Mouse (Mus musculus) liver, embryonic 11.5 days (tissue): Measurements from ENCODE around the gene Slc10a6. TPM values are rescaled to one million over a fixed set of nuclear protein-coding genes. Genes with fewer than 3 reads are reported as not detected.

ENCODE experiments used
- ATAC-seq: fragments of 200-750 bp; cut with Nextera tagmentation; replicated peaks from 2 replicates; pipeline ENCODE4 v1.8.0; 2017; ENCODE audit warnings: moderate number of reproducible peaks, mild to moderate bottlenecking, moderate TSS enrichment, moderate library complexity; ENCODE audit not compliant: low FRiP score
- DNase-seq: peaks from one replicate; pipeline ENCODE4 v3.0.0-alpha.2; 2017; ENCODE audit warnings: low spot score
- H3K27ac ChIP-seq: fragments of 300-500 bp; sonication (generic); 2 replicates; pipeline ENCODE4 v1.5.1; 2014; ENCODE audit warnings: mild to moderate bottlenecking, low read depth, low read length, control low read depth
- H3K27me3 ChIP-seq: fragments of 300-500 bp; sonication (generic); replicated peaks from 2 replicates; pipeline ENCODE4 v1.6.1; 2014; ENCODE audit warnings: low read length, mixed read lengths; ENCODE audit not compliant: control insufficient read depth, insufficient read depth
- H3K36me3 ChIP-seq: fragments of 300-500 bp; sonication (generic); 2 replicates; pipeline ENCODE4 v1.6.1; 2014; ENCODE audit warnings: mild to moderate bottlenecking, low read length, moderate library complexity, mixed read lengths; ENCODE audit not compliant: control insufficient read depth, insufficient read depth
- H3K4me1 ChIP-seq: fragments of 300-500 bp; sonication (generic); replicated peaks from 2 replicates; pipeline ENCODE4 v1.6.1; 2014; ENCODE audit warnings: low read length, mixed read lengths; ENCODE audit not compliant: control insufficient read depth, insufficient read depth
- H3K4me2 ChIP-seq: fragments of 300-500 bp; sonication (generic); 2 replicates; pipeline ENCODE4 v1.6.1; 2014; ENCODE audit warnings: mild to moderate bottlenecking, control low read depth, moderate library complexity
- H3K4me3 ChIP-seq: fragments of 300-500 bp; sonication (generic); 2 replicates; pipeline ENCODE4 v1.5.1; 2014; ENCODE audit warnings: low read depth, low read length, control low read depth
- H3K9ac ChIP-seq: fragments of 300-500 bp; sonication (generic); 2 replicates; pipeline ENCODE4 v1.6.1; 2014; ENCODE audit warnings: low read depth, low read length, control low read depth
- H3K9me3 ChIP-seq: fragments of 300-500 bp; sonication (generic); 2 replicates; pipeline ENCODE4 v1.6.1; 2016; ENCODE audit warnings: low read length, inconsistent platforms, mixed read lengths; ENCODE audit not compliant: control insufficient read depth
- WGBS: fragments of 180-500 bp; shearing (Covaris S2); extraction: QIAGEN DNeasy Blood & Tissue Kit; methylation state at CpG from one replicate; pipeline ENCODE4 v1.1.7; 2014; 5-methylcytosine and 5-hydroxymethylcytosine counted together
- polyA plus RNA-seq: library from polyadenylated mRNA; unstranded; fragments of >200 nt; fragmentation: Nextera tagmentation; extraction: Ambion mirVana; gene quantifications from 2 replicates; pipeline ENCODE4 v1.2.1, GENCODE M21; 2014

Gene Slc10a6
- polyA plus RNA-seq, 1 experiment from 2014 or later, result 0.15 TPM

DNA sequence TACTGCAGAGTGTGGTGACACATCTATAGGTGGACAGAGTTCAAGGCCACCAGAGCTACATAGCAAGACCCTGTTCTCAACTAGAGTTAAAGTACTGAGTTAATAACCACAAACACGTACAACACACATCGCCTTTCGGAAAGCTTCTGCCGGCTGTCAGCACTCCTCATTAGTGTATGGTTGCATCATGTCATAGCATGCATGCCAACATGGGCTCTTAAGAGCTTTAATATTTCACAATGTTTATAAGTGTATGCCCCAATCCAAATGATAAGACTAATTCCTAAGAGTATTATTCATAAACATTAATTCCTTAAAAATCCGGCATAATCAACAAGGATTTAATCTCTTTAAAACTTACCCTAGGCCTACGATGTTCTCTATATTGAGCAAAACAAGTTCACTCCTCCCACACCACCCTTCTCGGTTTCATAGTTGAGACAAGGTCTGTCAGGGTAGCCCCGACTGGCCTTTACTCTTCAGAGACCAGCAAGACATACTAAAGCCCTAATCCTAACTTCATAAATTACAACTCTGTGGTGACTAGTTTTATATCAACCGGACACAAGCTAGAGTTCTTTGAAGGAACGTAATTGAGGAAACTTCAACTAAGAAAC is 18.2 kb downstream of the Slc10a6 start:
- H3K9ac ChIP-seq, result no peak overlapping the region
- DNase-seq, result no peak
- H3K4me3 ChIP-seq, result no peak overlapping the region
- no peak overlapping the region for H3K4me2 ChIP-seq
- no peaks in the 10 kb centered on the region for H3K36me3 ChIP-seq
- H3K27ac ChIP-seq, result no peak overlapping the region
- no peaks in the 10 kb centered on the region for H3K27me3 ChIP-seq
- H3K4me1 ChIP-seq, result no peaks in the 10 kb centered on the region
- WGBS, result 84% methylated on average over 10 of the region's 10 CpGs
- ATAC-seq, result no peak
- no peaks in the 10 kb centered on the region for H3K9me3 ChIP-seq

GRCm38 (mm10) chr5:103610148-103610547 is 19.1 kb downstream of the Slc10a6 start:
- H3K9me3 ChIP-seq, result no peaks in the 10 kb centered on the region
- H3K4me1 ChIP-seq, result no peaks in the 10 kb centered on the region
- DNase-seq (no peak), ATAC-seq (no peak)
- no peak overlapping the region for H3K9ac ChIP-seq
- H3K4me2 ChIP-seq, result no peak overlapping the region
- no peaks in the 10 kb centered on the region for H3K36me3 ChIP-seq
- H3K4me3 ChIP-seq, result no peak overlapping the region
- no peak overlapping the region for H3K27ac ChIP-seq
- WGBS, result 67% methylated on average over 5 of the region's 5 CpGs
- H3K27me3 ChIP-seq, result no peaks in the 10 kb centered on the region

GRCm38 (mm10) chr5:103605707-103606106 is 23.5 kb downstream of the Slc10a6 start:
- Histone ChIP-seq H3K27me3 (no peaks in the 10 kb centered on the region), H3K27ac (no peak overlapping the region), H3K4me1 (no peaks in the 10 kb centered on the region), H3K4me3 (no peak overlapping the region), H3K4me2 (no peak overlapping the region), H3K9me3 (no peaks in the 10 kb centered on the region), H3K36me3 (no peaks in the 10 kb centered on the region), H3K9ac (no peak overlapping the region)
- no peak for DNase-seq
- no peak for ATAC-seq
- WGBS, result 82% methylated on average over 7 of the region's 7 CpGs

GRCm38 (mm10) chr5:103603115-103603893 is 25.9 kb downstream of the Slc10a6 start:
- DNase-seq (no peak), ATAC-seq (no peak)
- Histone ChIP-seq H3K4me2 (no peak overlapping the region), H3K4me1 (no peaks in the 10 kb centered on the region), H3K9me3 (no peaks in the 10 kb centered on the region), H3K9ac (no peak overlapping the region), H3K27ac (no peak overlapping the region), H3K4me3 (no peak overlapping the region), H3K36me3 (no peaks in the 10 kb centered on the region), H3K27me3 (no peaks in the 10 kb centered on the region)
- 70% methylated on average over 11 of the region's 11 CpGs for WGBS

DNA sequence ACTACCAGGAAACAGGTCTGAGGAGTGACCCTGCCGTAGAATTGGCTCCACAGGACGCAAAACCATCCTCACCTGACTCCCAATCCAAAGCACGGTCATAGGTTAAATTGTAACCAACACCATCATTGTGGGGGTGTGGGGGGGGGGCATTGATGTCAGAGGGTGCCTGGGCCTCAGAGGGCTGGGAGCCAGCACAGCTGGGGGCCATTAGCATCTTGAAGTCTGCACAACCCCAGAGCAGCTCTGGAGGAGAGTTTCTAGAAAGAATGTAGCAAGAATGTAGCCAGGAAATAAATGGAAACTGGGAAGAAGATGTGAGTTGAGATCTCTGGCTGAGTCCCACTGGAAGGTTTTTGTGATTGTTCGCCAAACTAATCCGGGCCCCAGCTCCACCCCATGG is 30.3 kb downstream of the Slc10a6 start:
- no peaks in the 10 kb centered on the region for H3K4me1 ChIP-seq
- H3K9me3 ChIP-seq, result no peaks in the 10 kb centered on the region
- no peaks in the 10 kb centered on the region for H3K36me3 ChIP-seq
- H3K4me2 ChIP-seq, result no peak overlapping the region
- no peaks in the 10 kb centered on the region for H3K27me3 ChIP-seq
- H3K27ac ChIP-seq, result no peak overlapping the region
- DNase-seq (no peak), ATAC-seq (no peak)
- H3K4me3 ChIP-seq, result no peak overlapping the region
- WGBS, result 83% methylated on average over 5 of the region's 5 CpGs
- H3K9ac ChIP-seq, result no peak overlapping the region

DNA sequence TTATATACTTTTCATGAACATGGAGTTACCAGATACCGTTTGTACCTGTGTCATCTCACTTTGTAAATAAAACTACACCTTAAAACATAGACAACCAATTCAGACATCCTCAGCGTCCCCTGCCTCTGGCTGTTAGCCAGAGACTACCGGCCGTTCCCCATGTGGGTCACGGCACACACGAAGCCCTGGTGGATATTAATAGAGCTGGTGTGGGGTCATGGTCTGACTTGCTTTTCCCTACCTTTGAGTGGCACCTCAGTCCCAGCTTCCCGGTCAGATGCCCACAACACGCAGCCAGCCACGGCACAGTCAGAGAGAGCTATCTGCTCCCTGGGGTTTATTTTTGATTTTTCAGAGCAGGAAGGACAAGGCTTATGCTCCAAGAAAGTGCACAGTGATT is 30.9 kb downstream of the Slc10a6 start:
- no peaks in the 10 kb centered on the region for H3K9me3 ChIP-seq
- no peak overlapping the region for H3K27ac ChIP-seq
- H3K27me3 ChIP-seq, result no peaks in the 10 kb centered on the region
- no peak for DNase-seq
- 87% methylated on average over 9 of the region's 9 CpGs for WGBS
- no peak for ATAC-seq
- H3K4me1 ChIP-seq, result no peaks in the 10 kb centered on the region
- no peak overlapping the region for H3K9ac ChIP-seq
- no peak overlapping the region for H3K4me3 ChIP-seq
- no peaks in the 10 kb centered on the region for H3K36me3 ChIP-seq
- no peak overlapping the region for H3K4me2 ChIP-seq

DNA sequence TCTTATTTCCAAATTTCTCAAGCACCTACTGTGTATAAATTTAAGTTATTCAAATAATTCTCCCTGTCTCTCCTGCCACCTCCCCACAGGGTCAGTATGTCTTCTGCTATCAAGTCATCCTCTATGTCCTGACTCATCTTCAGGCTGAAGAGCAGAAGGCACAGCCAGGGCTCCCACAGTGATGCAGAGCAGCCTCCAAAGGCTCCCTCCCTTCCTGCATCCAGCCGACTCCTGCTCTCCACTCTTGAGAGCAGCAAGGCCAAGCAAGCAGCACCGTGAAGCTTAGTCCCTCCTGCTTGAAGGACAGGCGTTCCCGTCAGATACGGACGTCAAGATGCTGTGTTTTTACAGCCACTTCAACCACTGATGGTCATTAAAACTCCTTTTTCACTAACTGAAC is 31.6 kb downstream of the Slc10a6 start:
- 67% methylated on average over 6 of the region's 6 CpGs for WGBS
- ATAC-seq (no peak), DNase-seq (no peak)
- H3K9me3 ChIP-seq, result no peaks in the 10 kb centered on the region
- no peaks in the 10 kb centered on the region; the same call in 1 of the 2 replicates for H3K36me3 ChIP-seq
- H3K4me2 ChIP-seq, result no peak overlapping the region
- H3K27ac ChIP-seq, result no peak overlapping the region
- H3K27me3 ChIP-seq, result no peaks in the 10 kb centered on the region
- no peaks in the 10 kb centered on the region for H3K4me1 ChIP-seq
- no peak overlapping the region for H3K4me3 ChIP-seq
- no peak overlapping the region for H3K9ac ChIP-seq

- ATAC-seq, result no peak
- no peaks in the 10 kb centered on the region for H3K9me3 ChIP-seq
- H3K9ac ChIP-seq, result no peak overlapping the region
- no peak for DNase-seq
- no peaks in the 10 kb centered on the region; the same call in 1 of the 2 replicates for H3K36me3 ChIP-seq
- no peak overlapping the region for H3K4me2 ChIP-seq
- WGBS, result 82% methylated on average over 14 of the region's 14 CpGs
- no peaks in the 10 kb centered on the region for H3K27me3 ChIP-seq
- no peak overlapping the region for H3K27ac ChIP-seq
- no peaks in the 10 kb centered on the region for H3K4me1 ChIP-seq
- H3K4me3 ChIP-seq, result no peak overlapping the region
Measured at GRCm38 (mm10) chr5:103596467-103597146, 32.6 kb downstream of the Slc10a6 start.
